24 mouse cellular contexts compared by ENCODE assay signal in the genomic region with DNA sequence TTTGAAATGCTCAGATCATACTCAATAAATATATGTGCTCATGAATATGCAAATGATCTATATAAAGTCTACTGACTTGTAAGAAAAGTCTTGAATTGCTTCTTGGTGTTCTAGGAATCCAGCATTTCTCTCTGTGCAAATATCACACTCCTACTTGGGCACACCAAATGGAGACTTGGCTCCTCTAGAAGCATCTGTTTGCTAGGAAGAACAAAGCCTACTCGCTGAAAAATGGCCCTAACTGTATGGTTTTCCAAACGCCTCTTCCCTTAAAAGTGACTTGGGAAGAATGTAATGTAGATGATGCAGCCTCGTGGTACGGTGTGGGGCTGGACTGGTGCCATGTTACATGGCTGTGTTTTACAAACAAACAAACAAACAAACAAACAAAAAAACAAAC. TPM values are rescaled to one million over a fixed set of nuclear protein-coding genes. Genes with fewer than 3 reads are reported as not detected.
DNase-seq lines count a peak whose midpoint lies in the region; ATAC-seq lines count a peak whose summit lies in the region.
"Had no signal": no experiment of that assay in that cellular context is flagged by ENCODE, and none has a peak within 500 bp of the region (broad histone marks: within the 10 kb centered on the region; RNA-seq: fewer than 3 reads in every experiment).

No protein-coding gene starts in this region.

- peak; percentile 97 for ATAC-seq in frontal cortex, adult (ENCODE audit: low TSS enrichment)
- no peak for ATAC-seq in neural tube, embryonic 13.5 days (ENCODE audit: low read depth)
- no peak; the same call in 1 of the 2 replicates for ATAC-seq in neural tube, embryonic 15.5 days (ENCODE audit: low FRiP score)
- no peak for ATAC-seq in cerebellum, adult (ENCODE audit: insufficient number of reproducible peaks, low FRiP score, low TSS enrichment)
- ATAC-seq: activated CD4-positive, CD25-positive, alpha-beta regulatory T cell, adult 4 months; lung, postnatal 0 days had no signal

- no peak overlapping the region for H3K4me2 ChIP-seq in neural tube, embryonic 13.5 days
- no peak overlapping the region for H3K4me2 ChIP-seq in neural tube, embryonic 15.5 days
- H3K4me2 ChIP-seq: forebrain, embryonic 12.5 days; hindbrain, embryonic 15.5 days had no signal

- no peaks in the 10 kb centered on the region for H3K27me3 ChIP-seq in neural tube, embryonic 13.5 days
- no peaks in the 10 kb centered on the region for H3K27me3 ChIP-seq in neural tube, embryonic 15.5 days (replicated peaks)
- H3K27me3 ChIP-seq: CH12.LX; forebrain, embryonic 12.5 days; hindbrain, embryonic 15.5 days had no signal

- no peak overlapping the region for H3K4me3 ChIP-seq in neural tube, embryonic 13.5 days
- no peak overlapping the region for H3K4me3 ChIP-seq in neural tube, embryonic 15.5 days (replicated peaks)
- H3K4me3 ChIP-seq: forebrain, embryonic 12.5 days; heart, embryonic 10.5 days; hindbrain, embryonic 15.5 days; megakaryocyte, embryonic 14.5 days had no signal

- H3K27ac ChIP-seq in neural tube, embryonic 13.5 days (replicated peaks): 0 out of 2 replicates have a peak overlapping the region, but pooled peaks have one; percentile 39
- no peak overlapping the region for H3K27ac ChIP-seq in neural tube, embryonic 15.5 days (replicated peaks)
- H3K27ac ChIP-seq: forebrain, embryonic 12.5 days; hindbrain, embryonic 15.5 days had no signal

- H3K9ac ChIP-seq in neural tube, embryonic 13.5 days: no peak overlapping the region
- no peak overlapping the region for H3K9ac ChIP-seq in neural tube, embryonic 15.5 days (replicated peaks)
- H3K9ac ChIP-seq: forebrain, embryonic 12.5 days; hindbrain, embryonic 15.5 days; liver, embryonic 14.5 days had no signal

- H3K9me3 ChIP-seq in neural tube, embryonic 13.5 days: no peaks in the 10 kb centered on the region
- no peaks in the 10 kb centered on the region for H3K9me3 ChIP-seq in neural tube, embryonic 15.5 days (replicated peaks)
- H3K9me3 ChIP-seq: forebrain, embryonic 12.5 days; heart, embryonic 10.5 days; hindbrain, embryonic 15.5 days; megakaryocyte, embryonic 14.5 days had no signal

- peaks cover 4% of the 10 kb centered on the region; the same call in 1 of the 2 replicates for H3K4me1 ChIP-seq in neural tube, embryonic 13.5 days (replicated peaks)
- H3K4me1 ChIP-seq in neural tube, embryonic 15.5 days: peaks cover 5% of the 10 kb centered on the region; the same call in 1 of the 2 replicates
- H3K4me1 ChIP-seq: forebrain, embryonic 12.5 days; hindbrain, embryonic 15.5 days had no signal

- WGBS in neural tube, embryonic 13.5 days: 86% methylated on average over 4 of the region's 4 CpGs
- WGBS in neural tube, embryonic 15.5 days: 69% methylated on average over 4 of the region's 4 CpGs

- DNase-seq in frontal cortex, postnatal 14 days (ENCODE audit: low spot score in 2 of 2): no peak
- DNase-seq in left cerebral cortex, adult 9 months (ENCODE audit: low spot score in 2 of 2): peak; percentile 49 to 70
- DNase-seq in right cerebral cortex, postnatal 25 days: peak; percentile 39
- no peak for DNase-seq in spleen, postnatal 10 days (ENCODE audit: low spot score in 2 of 2)
- DNase-seq: adrenal gland, postnatal 25 days; cerebellum, adult 9-11 months; gastrocnemius, postnatal 25 days; heart, postnatal 14 days; kidney, adult 18-20 months; kidney, postnatal 14 days; spleen, adult 18-20 months; thymus, postnatal 36 days had no signal

- no peaks in the 10 kb centered on the region for H3K36me3 ChIP-seq in neural tube, embryonic 13.5 days
- no peaks in the 10 kb centered on the region for H3K36me3 ChIP-seq in neural tube, embryonic 15.5 days
- H3K36me3 ChIP-seq: forebrain, embryonic 12.5 days; heart, embryonic 10.5 days; hindbrain, embryonic 15.5 days had no signal

RNA-seq across cellular contexts. Expression of gene 2010111I01Rik, which starts 24.0 kb away (rescaled TPM):
- polyA plus RNA-seq in neural tube, embryonic 13.5 days (2015; fragmentation: Nextera tagmentation; extraction: Ambion mirVana): 77.8 and 87.6 TPM in 2 replicates
- polyA plus RNA-seq in neural tube, embryonic 15.5 days (2015; fragmentation: Nextera tagmentation; extraction: Ambion mirVana): 36.1 and 55.1 TPM in 2 replicates

RNA-seq across cellular contexts. Expression of gene Fbp1, which starts 52.6 kb away (rescaled TPM):
- polyA plus RNA-seq in neural tube, embryonic 13.5 days (2015; fragmentation: Nextera tagmentation; extraction: Ambion mirVana): 2.3 and 2.9 TPM in 2 replicates
- polyA plus RNA-seq in neural tube, embryonic 15.5 days (2015; fragmentation: Nextera tagmentation; extraction: Ambion mirVana): 0.29 and 14.1 TPM in 2 replicates
- polyA plus RNA-seq: activated CD4-positive, CD25-positive, alpha-beta regulatory T cell, adult 4 months; forebrain, embryonic 12.5 days had no signal

Comparison
In these comparisons a context has a peak if more than half of its experiments do, and no peak if none do; other contexts are left out.
1. DNase-seq: peak in left cerebral cortex, adult 9 months (2 of 2) and right cerebral cortex, postnatal 25 days (single experiment); none in frontal cortex, postnatal 14 days (0 of 2) and spleen, postnatal 10 days (0 of 2).